Mouse (Mus musculus) stomach, postnatal 0 days (tissue): ENCODE data around the gene Fam57a.

Experiments used
- CTCF ChIP-seq: IDR thresholded peaks from 2 replicates; pipeline ENCODE4 v1.5.1; 2016; ENCODE audit warnings: antibody characterized with exemption, low read depth, mild to moderate bottlenecking, moderate library complexity
- EP300 ChIP-seq: optimal IDR thresholded peaks from 2 replicates; pipeline ENCODE3; 2016; ENCODE audit warnings: antibody characterized with exemption

DNA sequence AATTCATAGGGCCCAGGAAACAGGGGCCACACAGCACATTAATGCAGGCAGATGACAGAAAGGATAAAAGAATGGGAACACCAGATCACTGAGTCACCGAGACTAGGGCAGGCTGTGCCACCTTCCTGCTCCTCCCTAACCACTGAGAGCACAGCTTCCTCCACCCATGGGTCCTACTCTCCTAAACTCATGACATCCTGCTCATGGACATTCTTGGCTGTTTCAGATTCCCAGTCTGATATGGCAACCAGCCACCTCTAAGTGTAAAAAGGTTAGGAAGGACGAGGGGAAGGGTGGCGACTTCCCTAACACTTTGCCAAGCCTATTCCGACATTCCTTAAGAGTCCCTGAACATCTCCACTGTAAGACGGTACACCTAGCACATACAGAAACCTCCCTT, 48.6 kb upstream of the Fam57a start:
- TF ChIP-seq EP300 (no peak), CTCF (no peak)
